Mouse (Mus musculus) kidney, embryonic 16.5 days (tissue): ENCODE measurements at regions not wholly inside any gene's neighbourhood (a gene's known extent, or its start where the extent isn't known, plus 50 kb on each side); places are given as distances from the start of the nearest gene placed in this dataset.
"Not testable (repeated sequence)": the region's sequence is repeated elsewhere in the genome, so short reads cannot be mapped to it uniquely, and the experiment has no call there.

Source experiments
- ATAC-seq: fragments of 200-750 bp; cut with Nextera tagmentation; 2 replicates; pipeline ENCODE4 v1.8.0; 2017; ENCODE audit warnings: moderate TSS enrichment; ENCODE audit not compliant: low FRiP score, low TSS enrichment
- H3K27ac ChIP-seq: fragments of 300-500 bp; sonication (generic); 2 replicates; pipeline ENCODE4 v1.5.1; 2014; ENCODE audit warnings: low read length
- H3K27me3 ChIP-seq: fragments of 300-500 bp; sonication (generic); 2 replicates; pipeline ENCODE4 v1.6.1; 2014; ENCODE audit warnings: low read length, control low read depth, mixed read lengths; ENCODE audit not compliant: insufficient read depth
- H3K36me3 ChIP-seq: fragments of 300-500 bp; sonication (generic); 2 replicates; pipeline ENCODE4 v1.6.1; 2014; ENCODE audit warnings: low read length, control low read depth, mixed read lengths; ENCODE audit not compliant: insufficient read depth
- H3K4me1 ChIP-seq: fragments of 300-500 bp; sonication (generic); 2 replicates; pipeline ENCODE4 v1.6.1; 2014; ENCODE audit warnings: low read length, control low read depth, mixed read lengths; ENCODE audit not compliant: insufficient read depth
- H3K4me2 ChIP-seq: fragments of 300-500 bp; sonication (generic); replicated peaks from 2 replicates; pipeline ENCODE4 v1.6.1; 2014; ENCODE audit warnings: low read depth, low read length
- H3K4me3 ChIP-seq: fragments of 300-500 bp; sonication (generic); 2 replicates; pipeline ENCODE4 v1.5.1; 2014; ENCODE audit warnings: mild to moderate bottlenecking, low read length
- H3K9ac ChIP-seq: fragments of 300-500 bp; sonication (generic); replicated peaks from 2 replicates; pipeline ENCODE4 v1.6.1; 2014; ENCODE audit warnings: low read length
- H3K9me3 ChIP-seq: fragments of 300-500 bp; sonication (generic); 2 replicates; pipeline ENCODE4 v1.6.1; 2016; ENCODE audit warnings: low read length, control low read depth
- WGBS: fragments of 180-500 bp; shearing (Covaris S2); extraction: QIAGEN DNeasy Blood & Tissue Kit; methylation state at CpG from one replicate; pipeline ENCODE4 v1.1.7; 2014; 5-methylcytosine and 5-hydroxymethylcytosine counted together

GRCm38 (mm10) chr7:77200903-77201302 is 971.2 kb downstream of the Agbl1 start:
- not testable (repeated sequence) for H3K9ac ChIP-seq, ATAC-seq, H3K4me3 ChIP-seq, H3K27me3 ChIP-seq, H3K27ac ChIP-seq, H3K4me1 ChIP-seq, H3K36me3 ChIP-seq, H3K4me2 ChIP-seq, H3K9me3 ChIP-seq
- 98% methylated on average over 2 of the region's 2 CpGs for WGBS

GRCm38 (mm10) chr7:77205604-77206003 is 975.9 kb downstream of the Agbl1 start:
- ATAC-seq: no peak
- H3K27ac ChIP-seq: no peak overlapping the region
- H3K4me2 ChIP-seq: no peak overlapping the region
- no peaks in the 10 kb centered on the region for H3K4me1 ChIP-seq
- H3K4me3 ChIP-seq: no peak overlapping the region
- no peak overlapping the region for H3K9ac ChIP-seq
- WGBS: 79% methylated on average over 3 of the region's 3 CpGs
- no peaks in the 10 kb centered on the region for H3K27me3 ChIP-seq
- H3K9me3 ChIP-seq: no peaks in the 10 kb centered on the region
- H3K36me3 ChIP-seq: no peaks in the 10 kb centered on the region

GRCm38 (mm10) chr7:77249391-77249790 is 1019.7 kb downstream of the Agbl1 start:
- Histone ChIP-seq H3K4me2 (no peak overlapping the region), H3K9ac (no peak overlapping the region), H3K36me3 (no peaks in the 10 kb centered on the region), H3K4me1 (no peaks in the 10 kb centered on the region), H3K27ac (no peak overlapping the region), H3K9me3 (no peaks in the 10 kb centered on the region), H3K27me3 (no peaks in the 10 kb centered on the region), H3K4me3 (no peak overlapping the region)
- 70% methylated on average over 1 of the region's 1 CpGs for WGBS
- ATAC-seq: no peak

GRCm38 (mm10) chr7:77287657-77288056 is 1058.0 kb downstream of the Agbl1 start:
- H3K27ac ChIP-seq: no peak overlapping the region
- no peaks in the 10 kb centered on the region for H3K27me3 ChIP-seq
- no peaks in the 10 kb centered on the region for H3K36me3 ChIP-seq
- no peaks in the 10 kb centered on the region for H3K9me3 ChIP-seq
- ATAC-seq: no peak
- no peak overlapping the region for H3K4me3 ChIP-seq
- H3K4me2 ChIP-seq: no peak overlapping the region
- H3K9ac ChIP-seq: no peak overlapping the region
- 75% methylated on average over 4 of the region's 4 CpGs for WGBS
- no peaks in the 10 kb centered on the region for H3K4me1 ChIP-seq

GRCm38 (mm10) chr7:77294984-77295642 is 1065.4 kb downstream of the Agbl1 start:
- H3K27ac ChIP-seq: no peak overlapping the region
- H3K4me2 ChIP-seq: no peak overlapping the region
- no peak overlapping the region for H3K9ac ChIP-seq
- no peaks in the 10 kb centered on the region for H3K36me3 ChIP-seq
- WGBS: 47% methylated on average over 5 of the region's 5 CpGs
- H3K4me3 ChIP-seq: no peak overlapping the region
- H3K9me3 ChIP-seq: no peaks in the 10 kb centered on the region
- H3K4me1 ChIP-seq: no peaks in the 10 kb centered on the region
- H3K27me3 ChIP-seq: no peaks in the 10 kb centered on the region
- no peak for ATAC-seq

- Histone ChIP-seq H3K9ac (no peak overlapping the region), H3K4me3 (no peak overlapping the region), H3K36me3 (no peaks in the 10 kb centered on the region), H3K27ac (no peak overlapping the region), H3K27me3 (no peaks in the 10 kb centered on the region), H3K9me3 (no peaks in the 10 kb centered on the region), H3K4me1 (peaks cover 3% of the 10 kb centered on the region; the same call in 1 of the 2 replicates), H3K4me2 (0 out of 2 replicates have a peak overlapping the region, but pooled peaks have one; percentile 0)
- whole genome bisulfite sequencing: 45% methylated on average over 3 of the region's 3 CpGs
- ATAC-seq: peak; percentile 49
Measured at GRCm38 (mm10) chr7:77303227-77303626, 1073.5 kb downstream of the Agbl1 start.

- Histone ChIP-seq H3K9me3 (no peaks in the 10 kb centered on the region), H3K27me3 (no peaks in the 10 kb centered on the region), H3K4me1 (peaks cover 3% of the 10 kb centered on the region; the same call in 1 of the 2 replicates), H3K4me3 (no peak overlapping the region; the same call in 1 of the 2 replicates), H3K36me3 (no peaks in the 10 kb centered on the region), H3K9ac (no peak overlapping the region), H3K27ac (no peak overlapping the region), H3K4me2 (peak overlapping the region; percentile 15)
- ATAC-seq: 0 out of 2 replicates have a peak, but pooled peaks have one; percentile 39
- 16% methylated on average over 6 of the region's 11 CpGs for WGBS
Measured at GRCm38 (mm10) chr7:77303935-77304334, 1074.2 kb downstream of the Agbl1 start.

GRCm38 (mm10) chr7:77305471-77305870 is 1075.8 kb downstream of the Agbl1 start:
- Histone ChIP-seq H3K4me3 (no peak overlapping the region), H3K27me3 (no peaks in the 10 kb centered on the region), H3K4me2 (no peak overlapping the region), H3K9me3 (no peaks in the 10 kb centered on the region), H3K27ac (no peak overlapping the region), H3K9ac (no peak overlapping the region), H3K4me1 (peaks cover 3% of the 10 kb centered on the region; the same call in 1 of the 2 replicates), H3K36me3 (no peaks in the 10 kb centered on the region)
- ATAC-seq: no peak
- WGBS: 76% methylated on average over 3 of the region's 3 CpGs

- H3K4me1 ChIP-seq: no peaks in the 10 kb centered on the region
- WGBS: 83% methylated on average over 2 of the region's 2 CpGs
- no peaks in the 10 kb centered on the region for H3K27me3 ChIP-seq
- no peaks in the 10 kb centered on the region for H3K36me3 ChIP-seq
- ATAC-seq: no peak
- no peaks in the 10 kb centered on the region for H3K9me3 ChIP-seq
- H3K27ac ChIP-seq: no peak overlapping the region
- H3K4me2 ChIP-seq: no peak overlapping the region
- H3K9ac ChIP-seq: no peak overlapping the region
- no peak overlapping the region for H3K4me3 ChIP-seq
Measured at GRCm38 (mm10) chr7:77311661-77312060, 1082.0 kb downstream of the Agbl1 start.

- Histone ChIP-seq H3K4me1 (no peaks in the 10 kb centered on the region), H3K9me3 (no peaks in the 10 kb centered on the region), H3K36me3 (no peaks in the 10 kb centered on the region), H3K4me2 (no peak overlapping the region), H3K27ac (no peak overlapping the region), H3K9ac (no peak overlapping the region), H3K4me3 (no peak overlapping the region), H3K27me3 (no peaks in the 10 kb centered on the region)
- ATAC-seq: no peak
- WGBS: 68% methylated on average over 2 of the region's 2 CpGs
Measured at GRCm38 (mm10) chr7:77325140-77325539, 1095.5 kb downstream of the Agbl1 start.
